Mouse (Mus musculus) G1E (cell line): ENCODE data around the gene Hcrtr1.

Experiments used
- CTCF ChIP-seq: IDR thresholded peaks from 2 replicates; pipeline ENCODE4 v1.5.1; 2012; ENCODE audit warnings: low read depth, low read length, inconsistent platforms, mixed read lengths
- POLR2AphosphoS5 ChIP-seq: IDR thresholded peaks from 2 replicates; pipeline ENCODE4 v1.6.1; 2012; ENCODE audit warnings: low read depth, low read length, inconsistent platforms; ENCODE audit not compliant: insufficient replicate concordance

DNA sequence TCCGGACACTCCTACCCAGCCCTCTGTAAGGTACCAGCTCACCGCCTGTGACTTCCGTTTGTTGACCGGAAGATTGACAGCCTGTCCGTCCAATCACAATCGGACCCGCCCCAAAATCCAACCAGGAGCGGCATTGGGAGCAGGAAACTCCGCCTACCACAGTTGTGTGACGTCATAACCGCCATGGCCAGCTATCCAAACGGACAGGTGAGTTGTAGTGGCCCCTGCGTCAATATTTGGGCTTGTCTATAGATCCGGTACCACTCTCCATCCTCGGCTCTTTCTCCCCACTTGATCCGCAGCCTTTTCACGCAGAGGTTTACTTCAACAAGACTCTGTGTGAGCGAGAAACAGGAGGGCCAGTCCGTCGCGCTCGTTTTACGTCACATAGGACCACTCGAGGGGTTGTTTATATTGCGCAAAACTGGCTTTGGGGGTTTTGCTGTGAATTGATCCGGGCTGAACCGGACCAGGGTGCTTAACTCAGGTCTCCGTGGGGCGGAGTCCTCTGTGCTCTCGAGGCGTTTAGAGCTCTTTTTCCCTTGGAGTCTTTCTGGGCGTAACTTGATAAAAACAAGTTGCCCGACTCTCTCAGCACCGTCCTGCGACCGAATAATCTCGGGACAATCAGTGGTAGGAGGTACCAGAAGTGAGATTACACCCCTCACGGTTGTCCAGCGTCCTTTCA is 31.6 kb downstream of the Hcrtr1 start:
- TF ChIP-seq POLR2AphosphoS5 (no peak), CTCF (no peak)
